Mouse (Mus musculus): ENCODE measurements at regions not wholly inside any gene's neighbourhood (a gene's known extent, or its start where the extent isn't known, plus 50 kb on each side); places are given as distances from the start of the nearest gene placed in this dataset.

GRCm38 (mm10) chr9:61716751-61717150 lies 197.6 kb downstream of the Rplp1 start:
- no peak for ATAC-seq (replicated peaks; ENCODE audit: poor library complexity, severe bottlenecking)

DNA sequence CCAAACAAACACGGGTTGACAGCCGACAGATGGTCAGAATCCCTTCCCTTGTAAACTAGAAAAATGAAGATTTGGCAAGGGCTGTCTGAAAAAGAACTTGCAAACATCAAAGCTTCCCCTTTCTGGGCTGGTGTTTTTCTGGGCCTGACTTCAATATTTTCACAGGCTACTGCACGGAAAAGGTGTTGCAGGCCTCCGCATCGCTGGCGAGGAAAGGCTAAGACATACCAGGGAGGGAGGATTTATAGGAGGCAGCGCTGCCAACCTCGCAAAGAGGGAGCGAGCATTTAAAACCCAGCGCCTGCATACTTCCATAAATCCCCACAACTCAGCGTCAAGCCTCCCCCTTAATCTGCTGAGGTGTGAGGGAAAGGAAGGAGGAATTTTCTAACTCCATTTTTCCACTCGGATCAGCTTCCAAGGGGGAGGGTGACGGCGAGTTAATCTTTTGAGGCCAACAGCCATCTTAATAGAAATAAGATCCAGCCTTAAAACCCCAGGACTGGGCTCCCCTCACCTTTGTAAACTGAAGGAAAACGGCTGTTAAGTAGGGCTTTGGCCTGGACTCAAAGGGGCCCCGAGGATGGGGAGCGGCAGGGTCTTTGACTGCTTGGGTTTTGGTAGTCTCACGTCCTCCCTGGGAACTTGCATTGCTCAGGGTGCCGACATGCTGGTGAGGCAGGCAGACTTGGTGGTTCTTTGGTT lies 199.9 kb downstream of the Rplp1 start:
- ATAC-seq (replicated peaks; ENCODE audit: poor library complexity, severe bottlenecking): no peak; the same call in 1 of the 2 replicates

DNA sequence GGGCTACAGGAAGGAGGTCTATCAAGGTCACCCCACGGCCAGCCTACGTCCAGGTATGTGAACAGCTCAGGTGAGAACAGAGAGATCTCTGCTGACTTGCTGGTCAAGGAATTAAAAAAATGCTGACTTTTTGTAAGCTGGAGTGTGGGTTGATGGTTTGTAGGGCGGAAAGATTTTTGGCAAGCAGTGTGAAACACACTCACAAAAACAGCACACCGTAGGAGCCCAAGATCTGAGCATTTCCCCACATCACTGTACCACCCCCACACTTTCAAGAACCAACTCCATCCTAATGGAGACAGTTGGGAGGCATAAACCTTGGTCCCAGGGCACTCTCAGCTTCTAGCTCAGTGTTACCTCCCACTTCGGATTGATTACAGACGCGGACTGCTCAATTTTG lies 200.5 kb downstream of the Rplp1 start:
- ATAC-seq (replicated peaks; ENCODE audit: poor library complexity, severe bottlenecking): no peak

DNA sequence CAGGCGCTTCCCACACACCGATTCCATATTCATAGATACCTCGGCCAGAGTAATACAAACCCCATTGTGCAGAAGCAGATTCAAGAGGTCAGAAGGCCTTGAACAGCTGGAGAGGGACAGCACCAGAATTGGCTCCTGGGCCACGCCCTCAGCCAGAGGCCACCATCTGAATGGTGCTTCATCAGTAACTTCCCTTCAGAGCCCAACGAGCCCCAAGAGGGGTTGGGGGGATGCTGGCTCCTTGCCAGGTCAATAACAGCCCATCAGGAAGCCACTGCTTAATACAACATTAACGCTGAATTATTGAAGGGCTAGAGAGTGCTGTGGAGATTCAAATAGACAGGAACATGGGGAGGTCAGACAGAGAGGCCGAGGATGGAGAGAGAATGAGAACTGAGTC lies 203.0 kb downstream of the Rplp1 start:
- ATAC-seq (replicated peaks; ENCODE audit: poor library complexity, severe bottlenecking): no peak

- ATAC-seq (replicated peaks; ENCODE audit: poor library complexity, severe bottlenecking): peak; percentile 83
Observed at GRCm38 (mm10) chr9:61707875-61708274, 206.5 kb downstream of the Rplp1 start.

- no peak for ATAC-seq (replicated peaks; ENCODE audit: poor library complexity, severe bottlenecking)
Observed at GRCm38 (mm10) chr9:61707296-61707695, 207.0 kb downstream of the Rplp1 start.

GRCm38 (mm10) chr9:61706263-61706755 lies 208.0 kb downstream of the Rplp1 start:
- ATAC-seq (replicated peaks; ENCODE audit: poor library complexity, severe bottlenecking): no peak

DNA sequence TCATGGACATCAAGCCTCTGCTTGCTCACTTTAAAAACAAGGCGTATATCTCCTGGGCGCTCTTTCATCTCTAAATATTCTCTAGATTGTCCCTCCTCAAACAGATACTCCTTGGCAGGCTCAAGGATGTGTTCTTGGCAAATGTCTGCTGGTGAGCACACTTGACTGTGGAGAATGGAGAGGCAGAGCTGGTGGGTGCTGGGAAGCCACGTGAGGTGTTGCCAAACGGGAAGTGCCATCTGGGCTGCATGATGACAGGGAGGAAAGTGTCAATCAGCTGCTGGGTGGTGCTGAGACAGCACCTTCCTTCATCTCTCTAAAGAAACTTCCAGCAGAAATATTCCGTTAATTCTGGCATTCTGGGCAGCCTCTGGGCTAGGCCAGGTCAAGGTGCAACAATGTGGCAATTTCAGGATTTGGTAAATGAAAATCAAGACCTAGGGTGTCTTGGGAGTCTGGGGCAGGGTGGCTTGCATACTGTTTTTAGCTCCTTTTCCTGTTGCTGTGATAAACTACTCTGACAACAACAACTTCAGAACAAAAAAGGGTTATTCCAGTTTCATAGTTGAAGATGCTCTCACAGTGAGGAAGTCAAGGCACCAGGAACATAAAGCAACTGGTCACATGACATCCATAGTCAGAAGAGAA lies 208.6 kb downstream of the Rplp1 start:
- peak; percentile 48 for ATAC-seq (replicated peaks; ENCODE audit: poor library complexity, severe bottlenecking)

DNA sequence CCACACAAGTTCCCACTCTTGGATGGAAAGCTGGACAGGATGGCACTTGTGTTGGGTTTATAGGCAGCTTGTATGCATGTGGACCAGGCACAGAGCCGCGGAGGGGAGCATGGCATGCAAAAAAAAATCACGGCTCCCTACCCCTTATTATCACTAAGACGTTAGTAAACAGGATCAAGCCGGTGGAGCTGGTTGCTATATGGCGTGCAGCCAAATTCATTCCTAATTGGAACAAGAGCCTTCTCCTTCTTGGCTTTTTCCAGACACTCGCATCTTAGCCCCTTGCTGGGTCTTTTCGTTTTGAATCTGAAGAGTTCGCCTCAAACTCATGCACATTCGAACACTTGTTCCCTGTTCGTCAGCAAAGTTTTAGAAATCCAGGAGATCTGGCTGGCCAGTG lies 211.0 kb downstream of the Rplp1 start:
- ATAC-seq (replicated peaks; ENCODE audit: poor library complexity, severe bottlenecking): no peak

DNA sequence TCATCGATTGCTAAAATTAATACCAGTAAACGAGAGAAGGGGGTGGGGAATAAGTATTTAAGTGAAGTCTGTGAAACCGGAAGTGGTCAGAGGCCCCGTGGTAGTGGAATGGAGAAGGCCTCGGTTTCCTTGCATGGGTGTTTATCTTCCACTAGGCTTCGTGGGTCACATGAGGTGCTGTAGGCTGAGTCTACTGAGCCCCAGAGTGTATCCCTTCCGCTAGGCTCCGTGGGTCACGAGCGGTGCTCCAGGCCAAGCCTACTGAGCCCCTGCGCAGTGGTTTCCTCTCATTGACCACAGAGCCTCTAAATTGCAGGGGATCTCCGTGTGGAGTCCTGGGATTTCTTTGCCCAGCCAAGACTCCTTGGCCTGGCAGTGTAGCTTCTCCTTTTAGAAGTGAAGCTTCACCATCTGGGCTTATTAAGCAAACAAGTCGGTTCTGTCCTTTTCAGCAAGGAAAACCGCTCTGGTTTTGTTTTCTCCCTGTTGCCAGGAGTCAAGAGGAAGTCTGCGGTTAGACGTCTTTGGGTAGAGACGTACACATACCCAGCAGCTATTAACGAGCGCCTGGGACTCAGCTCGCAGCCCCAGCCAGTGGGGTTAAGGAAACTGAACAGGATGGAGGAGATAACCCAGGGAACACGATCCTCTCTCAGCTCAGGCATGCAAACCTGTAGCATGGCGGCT lies 211.9 kb downstream of the Rplp1 start:
- peak; percentile 84 for ATAC-seq (replicated peaks; ENCODE audit: poor library complexity, severe bottlenecking)

DNA sequence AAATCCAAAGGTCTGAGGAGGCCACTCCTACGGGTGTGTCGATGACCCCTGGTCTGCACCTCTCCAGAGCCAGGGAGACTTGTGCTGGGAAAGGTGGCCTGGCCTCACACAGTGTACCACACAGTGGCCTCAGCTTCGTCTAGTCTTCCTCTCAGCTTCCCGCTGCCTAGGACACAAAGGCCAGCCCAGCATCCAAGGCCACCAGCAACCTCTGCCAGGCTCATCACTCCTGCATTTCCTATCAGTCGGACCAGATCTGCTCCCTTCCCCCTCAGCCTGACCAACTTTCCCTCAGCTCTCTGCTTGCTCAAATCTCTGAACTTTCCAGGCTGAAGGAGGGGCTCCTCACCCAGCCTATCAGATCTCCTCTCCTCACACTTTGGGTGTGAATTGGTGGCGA lies 213.8 kb downstream of the Rplp1 start:
- no peak for ATAC-seq (replicated peaks; ENCODE audit: poor library complexity, severe bottlenecking)

DNA sequence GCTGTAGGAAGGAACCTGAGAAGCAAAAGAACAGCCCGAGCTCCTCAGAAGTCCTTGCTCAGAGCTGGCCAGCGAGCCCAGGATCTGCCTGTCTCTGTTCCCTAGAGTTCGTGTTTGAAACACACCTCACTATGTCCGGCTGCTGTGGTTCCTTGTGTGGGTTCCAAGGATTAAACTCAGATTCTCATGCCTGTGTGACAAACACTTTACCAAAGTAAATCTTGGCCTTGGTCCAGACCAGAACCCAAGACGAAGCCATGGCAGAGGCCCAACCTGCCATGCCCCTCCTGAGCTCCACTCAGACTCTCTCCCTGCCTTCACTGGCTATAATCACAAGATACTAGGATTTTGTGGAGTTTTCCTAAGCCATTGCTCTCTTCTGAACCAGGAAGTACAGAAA lies 214.7 kb downstream of the Rplp1 start:
- no peak for ATAC-seq (replicated peaks; ENCODE audit: poor library complexity, severe bottlenecking)

GRCm38 (mm10) chr9:61697959-61698358 lies 216.4 kb downstream of the Rplp1 start:
- no peak for ATAC-seq (replicated peaks; ENCODE audit: poor library complexity, severe bottlenecking)

GRCm38 (mm10) chr9:61696831-61697230 lies 217.5 kb downstream of the Rplp1 start:
- ATAC-seq (replicated peaks; ENCODE audit: poor library complexity, severe bottlenecking): no peak

- ATAC-seq (replicated peaks; ENCODE audit: poor library complexity, severe bottlenecking): no peak
Observed at GRCm38 (mm10) chr9:61695821-61696220, 218.5 kb downstream of the Rplp1 start.

GRCm38 (mm10) chr9:61695381-61695791 lies 219.0 kb downstream of the Rplp1 start:
- peak; percentile 45; the same call in 1 of the 2 replicates for ATAC-seq (replicated peaks; ENCODE audit: poor library complexity, severe bottlenecking)

- peak; percentile 66 for ATAC-seq (replicated peaks; ENCODE audit: poor library complexity, severe bottlenecking)
Observed at GRCm38 (mm10) chr9:61694206-61694605, 220.1 kb downstream of the Rplp1 start.

GRCm38 (mm10) chr9:61690786-61691185 lies 223.6 kb downstream of the Rplp1 start:
- no peak for ATAC-seq (replicated peaks; ENCODE audit: poor library complexity, severe bottlenecking)

- no peak for ATAC-seq (replicated peaks; ENCODE audit: poor library complexity, severe bottlenecking)
Observed at GRCm38 (mm10) chr9:61689939-61690338, 224.4 kb downstream of the Rplp1 start.

GRCm38 (mm10) chr9:61689516-61689915 lies 224.8 kb downstream of the Rplp1 start:
- ATAC-seq (replicated peaks; ENCODE audit: poor library complexity, severe bottlenecking): no peak

- ATAC-seq (replicated peaks; ENCODE audit: poor library complexity, severe bottlenecking): no peak
Observed at GRCm38 (mm10) chr9:61683557-61683956, 230.8 kb downstream of the Rplp1 start.
